Mouse (Mus musculus) kidney, adult 2 months (tissue): ENCODE results near the gene Myo18b.

Experiments used
- CTCF ChIP-seq: fragments of 200-500 bp; conservative IDR thresholded peaks from 2 replicates; pipeline ENCODE4 v1.5.1; 2011; ENCODE audit warnings: low read depth, mild to moderate bottlenecking, control low read depth, low read length, moderate library complexity, mixed read lengths; ENCODE audit not compliant: insufficient read depth, insufficient read length
- POLR2A ChIP-seq: fragments of 200-500 bp; IDR thresholded peaks from one replicate; pipeline ENCODE4 v1.6.1; 2011; ENCODE audit warnings: low read depth, low read length, control low read depth

GRCm38 (mm10) chr5:112747306-112747930 lies 148.7 kb downstream of the Myo18b start:
- no peak for TF ChIP-seq CTCF
- TF ChIP-seq POLR2A: no peak
